Mouse (Mus musculus) embryonic facial prominence, embryonic 13.5 days (tissue): ENCODE measurements around the gene Duxf3. TPM values are rescaled to one million over a fixed set of nuclear protein-coding genes. Genes with fewer than 3 reads are reported as not detected.
"Not testable (repeated sequence)": the region's sequence is repeated elsewhere in the genome, so short reads cannot be mapped to it uniquely, and the experiment has no call there.

Experiments
- ATAC-seq: fragments of 200-750 bp; cut with Nextera tagmentation; 2 replicates; pipeline ENCODE4 v1.8.0; 2017; ENCODE audit warnings: low read depth; ENCODE audit not compliant: insufficient number of reproducible peaks, insufficient read depth, low FRiP score, low TSS enrichment
- H3K27ac ChIP-seq: fragments of 300-500 bp; sonication (generic); 2 replicates; pipeline ENCODE4 v1.5.1; 2015; ENCODE audit warnings: moderate library complexity, mild to moderate bottlenecking, inconsistent platforms
- H3K27me3 ChIP-seq: fragments of 300-500 bp; sonication (generic); 2 replicates; pipeline ENCODE4 v1.6.1; 2015; ENCODE audit warnings: mild to moderate bottlenecking, inconsistent platforms
- H3K36me3 ChIP-seq: fragments of 300-500 bp; sonication (generic); 2 replicates; pipeline ENCODE4 v1.6.1; 2015; ENCODE audit warnings: mild to moderate bottlenecking, inconsistent platforms
- H3K4me1 ChIP-seq: fragments of 300-500 bp; sonication (generic); 2 replicates; pipeline ENCODE4 v1.6.1; 2015; ENCODE audit warnings: inconsistent platforms
- H3K4me2 ChIP-seq: fragments of 300-500 bp; sonication (generic); 2 replicates; pipeline ENCODE4 v1.6.1; 2015; ENCODE audit warnings: moderate library complexity, mild to moderate bottlenecking, inconsistent platforms
- H3K4me3 ChIP-seq: fragments of 300-500 bp; sonication (generic); 2 replicates; pipeline ENCODE4 v1.5.1; 2015; ENCODE audit warnings: mild to moderate bottlenecking, inconsistent platforms
- H3K9ac ChIP-seq: fragments of 300-500 bp; sonication (generic); 2 replicates; pipeline ENCODE4 v1.6.1; 2015; ENCODE audit warnings: mild to moderate bottlenecking, inconsistent platforms
- H3K9me3 ChIP-seq: fragments of 300-500 bp; sonication (generic); 2 replicates; pipeline ENCODE4 v1.6.1; 2016; ENCODE audit warnings: inconsistent platforms
- WGBS: fragments of 180-500 bp; shearing (Covaris S2); methylation state at CpG from one replicate; pipeline ENCODE4 v1.1.7; 2015; ENCODE audit warnings: mixed read lengths; 5-methylcytosine and 5-hydroxymethylcytosine counted together
- polyA plus RNA-seq: library from polyadenylated mRNA; unstranded; fragments of >200 nt; fragmentation: Nextera tagmentation; extraction: Ambion mirVana; gene quantifications from 2 replicates; pipeline ENCODE4 v1.2.1, GENCODE M21; 2015

Gene Duxf3
- polyA plus RNA-seq, 1 experiment from 2014 or later = not detected

GRCm38 (mm10) chr10:58233054-58233739 lies 722 bp upstream of the Duxf3 start:
- WGBS = 77% methylated on average over 10 of the region's 10 CpGs
- peak; percentile 58 for ATAC-seq
- not testable (repeated sequence) for H3K9ac ChIP-seq, H3K4me3 ChIP-seq, H3K4me2 ChIP-seq, H3K36me3 ChIP-seq, H3K27me3 ChIP-seq, H3K27ac ChIP-seq, H3K4me1 ChIP-seq
- H3K9me3 ChIP-seq = peaks cover 18% of the 10 kb centered on the region

- not testable (repeated sequence) for H3K4me3 ChIP-seq, H3K9ac ChIP-seq, H3K27me3 ChIP-seq, H3K36me3 ChIP-seq, H3K27ac ChIP-seq, H3K4me1 ChIP-seq, H3K4me2 ChIP-seq
- 87% methylated on average over 35 of the region's 35 CpGs for WGBS
- peaks cover 18% of the 10 kb centered on the region for H3K9me3 ChIP-seq
- peak; percentile 83 for ATAC-seq
These were observed 465 bp downstream of the Duxf3 start for GRCm38 (mm10) chr10:58231779-58232640.

- peaks cover 18% of the 10 kb centered on the region for H3K9me3 ChIP-seq
- H3K27ac ChIP-seq, H3K4me3 ChIP-seq, H3K4me1 ChIP-seq, H3K4me2 ChIP-seq, H3K36me3 ChIP-seq, H3K27me3 ChIP-seq, H3K9ac ChIP-seq: not testable (repeated sequence)
- peak; percentile 63 for ATAC-seq
- WGBS = 84% methylated on average over 5 of the region's 7 CpGs
These were observed 1.4 kb downstream of the Duxf3 start for GRCm38 (mm10) chr10:58231088-58231487.

- not testable (repeated sequence) for H3K4me2 ChIP-seq, H3K9ac ChIP-seq, H3K27ac ChIP-seq, H3K4me1 ChIP-seq, H3K27me3 ChIP-seq, H3K36me3 ChIP-seq, H3K4me3 ChIP-seq, ATAC-seq
- peaks cover 18% of the 10 kb centered on the region for H3K9me3 ChIP-seq
- WGBS = 58% methylated on average over 3 of the region's 3 CpGs
These were observed 2.5 kb downstream of the Duxf3 start for GRCm38 (mm10) chr10:58230021-58230420.

DNA sequence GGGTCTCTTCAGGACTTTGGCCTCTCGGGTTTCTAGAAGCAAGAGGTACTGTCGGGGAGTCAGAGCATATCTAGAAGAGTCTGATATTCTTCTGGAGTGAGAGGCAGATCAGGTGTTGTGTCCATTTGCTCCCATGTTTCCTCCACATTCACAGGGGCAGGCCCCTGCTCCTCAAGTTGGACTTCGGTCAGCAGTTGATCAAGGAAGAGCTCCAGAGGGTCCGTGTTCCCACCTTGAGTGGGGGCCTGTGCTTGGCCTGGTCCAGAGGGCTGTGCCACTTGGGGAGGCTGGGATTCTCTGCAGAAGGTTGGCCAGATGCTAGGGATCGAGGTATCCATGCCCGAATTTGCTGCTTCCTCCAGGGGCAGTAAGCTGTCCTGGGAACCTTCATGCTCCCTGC lies 4.7 kb downstream of the Duxf3 start:
- H3K4me2 ChIP-seq, H3K27ac ChIP-seq, H3K27me3 ChIP-seq, H3K36me3 ChIP-seq, H3K4me3 ChIP-seq, H3K9ac ChIP-seq, H3K4me1 ChIP-seq, ATAC-seq: not testable (repeated sequence)
- whole genome bisulfite sequencing = 83% methylated on average over 3 of the region's 6 CpGs
- H3K9me3 ChIP-seq = peaks cover 18% of the 10 kb centered on the region

DNA sequence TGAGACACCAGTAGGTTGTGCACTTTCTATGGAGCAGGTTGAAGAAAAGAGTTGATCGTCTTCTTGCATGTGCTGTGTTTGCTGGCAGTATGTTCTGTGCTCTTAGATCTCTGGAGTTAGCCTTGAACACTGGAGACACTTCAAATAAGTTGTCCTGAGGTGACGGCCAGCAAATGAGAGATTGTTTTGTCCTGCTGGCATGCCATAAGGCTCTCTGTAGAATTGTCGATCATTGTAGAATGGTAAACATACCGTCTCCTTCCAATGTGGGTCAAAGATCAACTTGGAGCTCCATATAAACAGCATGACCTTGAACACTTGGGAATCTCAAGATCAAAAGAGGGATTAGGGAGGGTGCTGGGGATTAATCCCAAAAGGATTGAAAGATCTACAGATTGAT lies 6.1 kb downstream of the Duxf3 start:
- 74% methylated on average over 4 of the region's 4 CpGs for WGBS
- H3K4me3 ChIP-seq, H3K4me2 ChIP-seq, H3K27me3 ChIP-seq, H3K9me3 ChIP-seq, H3K4me1 ChIP-seq, H3K9ac ChIP-seq, ATAC-seq, H3K27ac ChIP-seq, H3K36me3 ChIP-seq: not testable (repeated sequence)

DNA sequence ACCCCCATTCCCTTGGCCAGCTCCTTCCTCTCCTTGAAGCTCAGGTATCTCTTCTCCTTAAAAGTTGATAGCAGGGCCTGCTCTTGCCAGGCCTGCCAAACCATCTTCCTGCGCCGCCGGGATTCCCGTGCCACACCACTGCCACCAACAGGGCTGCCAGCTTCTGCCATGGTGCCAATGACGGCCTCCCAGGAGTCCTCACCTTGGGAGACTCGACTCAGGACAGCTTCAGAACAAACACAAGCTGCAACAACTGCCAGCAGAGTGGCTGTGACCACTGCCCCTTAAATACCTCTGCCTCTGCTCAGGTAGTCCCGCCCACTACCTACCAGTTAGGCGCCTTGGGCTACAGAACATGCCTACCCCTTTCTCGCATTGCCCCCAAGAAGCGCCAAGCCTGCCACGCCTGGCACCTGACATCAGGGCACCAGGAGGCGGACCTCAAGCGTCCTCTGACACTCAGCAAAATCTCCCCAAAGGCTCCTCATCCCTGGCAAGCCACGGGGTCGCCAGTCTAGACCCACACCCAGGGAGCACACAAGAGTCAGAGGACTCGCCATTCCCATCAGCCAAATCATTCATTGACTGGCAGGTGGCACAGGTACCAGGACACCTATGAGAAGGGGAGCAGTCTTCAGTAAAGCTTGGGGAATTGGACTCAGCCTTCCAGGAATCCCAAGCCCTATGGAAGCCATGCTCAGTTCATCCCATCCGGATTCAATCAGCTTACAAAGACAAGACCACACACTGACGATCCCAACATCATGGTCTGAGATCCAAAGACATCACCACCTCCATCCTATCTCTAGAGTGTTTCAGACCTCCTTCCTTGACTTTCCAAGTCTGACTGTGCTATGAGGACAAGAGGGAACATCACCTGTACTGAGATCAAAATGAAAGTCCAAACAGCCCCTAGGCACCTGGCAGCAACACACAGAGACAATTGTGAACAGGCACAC lies 7.4 kb downstream of the Duxf3 start, which contains the start of gene AW822073:
Gene AW822073, minus strand, starts transcription at position 104 of the 959 bp plus-strand sequence.
- WGBS = 82% methylated on average over 18 of the region's 18 CpGs
- not testable (repeated sequence) for H3K9ac ChIP-seq, H3K4me2 ChIP-seq, H3K27me3 ChIP-seq, H3K9me3 ChIP-seq, H3K4me3 ChIP-seq, H3K27ac ChIP-seq, H3K4me1 ChIP-seq, ATAC-seq, H3K36me3 ChIP-seq

DNA sequence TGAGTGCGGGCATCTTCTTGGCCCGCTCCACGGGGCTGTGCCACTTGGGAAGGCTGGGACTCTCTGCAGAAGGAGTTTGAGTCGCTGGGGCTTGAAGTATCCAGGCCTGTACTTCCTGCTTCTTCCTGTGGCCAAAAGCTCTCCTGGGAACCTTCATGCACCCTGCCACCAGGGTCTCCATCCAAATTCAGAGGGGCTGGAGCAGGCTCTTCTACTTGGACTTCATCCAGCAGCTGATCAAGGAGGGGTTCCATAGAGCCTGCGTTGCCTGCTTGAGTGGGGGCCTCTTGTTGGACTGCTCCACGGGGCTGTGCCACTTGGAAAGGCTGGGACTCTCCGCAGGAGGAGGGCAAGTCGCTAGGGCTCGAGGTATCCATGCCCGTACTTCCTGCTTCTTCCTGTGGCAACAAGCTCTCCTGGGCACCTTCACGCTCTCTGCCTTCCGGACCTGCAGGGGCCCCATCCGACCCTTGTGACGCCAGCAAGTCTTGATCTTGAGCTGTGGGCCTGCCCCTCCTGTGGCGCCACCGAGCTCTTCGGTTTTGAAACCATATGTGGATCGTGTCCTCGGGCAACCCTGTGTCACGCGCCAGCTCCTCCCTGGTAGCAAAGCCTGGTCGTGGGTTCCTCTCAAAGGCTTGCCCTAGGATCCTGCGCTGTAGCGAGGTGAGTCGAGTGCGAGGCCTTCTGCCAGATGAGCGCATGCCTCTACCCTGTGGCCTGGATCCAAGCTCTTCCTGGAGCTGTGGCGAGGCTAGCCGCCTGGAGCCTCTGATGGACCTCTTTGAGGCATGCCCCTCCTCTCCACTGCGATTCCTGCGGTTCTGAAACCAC lies 8.3 kb downstream of the Duxf3 start:
- not testable (repeated sequence) for H3K27me3 ChIP-seq

GRCm38 (mm10) chr10:58223161-58223560 lies 9.3 kb downstream of the Duxf3 start:
- not testable (repeated sequence) for H3K9me3 ChIP-seq, H3K4me1 ChIP-seq, H3K4me2 ChIP-seq, H3K27ac ChIP-seq, H3K4me3 ChIP-seq, H3K9ac ChIP-seq, H3K27me3 ChIP-seq, ATAC-seq, H3K36me3 ChIP-seq
- WGBS = 85% methylated on average over 4 of the region's 6 CpGs

More for the DNA sequence above, 8.3 kb downstream of the Duxf3 start:
- not testable (repeated sequence) for H3K4me1 ChIP-seq, H3K4me2 ChIP-seq, H3K4me3 ChIP-seq, H3K9ac ChIP-seq, H3K27ac ChIP-seq, H3K9me3 ChIP-seq, H3K36me3 ChIP-seq, ATAC-seq
- 84% methylated on average over 31 of the region's 31 CpGs for WGBS

DNA sequence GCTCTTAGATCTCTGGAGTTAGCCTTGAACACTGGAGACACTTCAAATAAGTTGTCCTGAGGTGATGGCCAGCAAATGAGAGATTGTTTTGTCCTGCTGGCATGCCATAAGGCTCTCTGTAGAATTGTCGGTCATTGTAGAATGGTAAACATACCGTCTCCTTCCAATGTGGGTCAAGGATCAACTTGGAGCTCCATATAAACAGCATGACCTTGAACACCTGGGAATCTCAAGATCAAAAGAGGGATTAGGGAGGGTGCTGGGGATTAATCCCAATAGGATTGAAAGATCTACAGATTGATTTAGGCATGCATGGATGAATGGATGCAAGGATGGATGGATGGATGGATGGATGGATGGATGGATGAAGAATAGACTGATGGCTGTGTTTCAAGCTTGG lies 10.9 kb downstream of the Duxf3 start:
- 90% methylated on average over 2 of the region's 2 CpGs for WGBS
- not testable (repeated sequence) for H3K9me3 ChIP-seq, H3K27ac ChIP-seq, ATAC-seq, H3K27me3 ChIP-seq, H3K9ac ChIP-seq, H3K4me2 ChIP-seq, H3K4me1 ChIP-seq, H3K36me3 ChIP-seq, H3K4me3 ChIP-seq

DNA sequence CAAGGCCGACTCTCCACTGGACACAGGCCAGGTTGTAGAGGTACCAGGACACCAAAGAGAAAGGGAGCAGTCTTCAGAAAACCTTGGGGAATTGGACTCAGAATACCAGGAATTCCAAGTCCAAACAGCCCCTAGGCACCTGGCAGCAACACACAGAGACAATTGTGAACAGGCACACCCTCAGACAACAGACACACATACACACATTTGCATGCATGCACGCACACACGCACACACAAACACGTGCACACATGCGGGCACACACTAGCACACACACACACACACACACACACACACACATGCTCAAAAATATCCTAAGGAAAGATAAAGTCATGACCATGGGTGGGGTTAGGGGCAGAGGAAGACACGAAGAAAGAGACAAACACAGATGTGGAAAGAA lies 11.7 kb downstream of the Duxf3 start:
- H3K36me3 ChIP-seq = no peaks in the 10 kb centered on the region
- WGBS = 81% methylated on average over 6 of the region's 6 CpGs

More for the DNA sequence above, 11.7 kb downstream of the Duxf3 start:
- H3K27me3 ChIP-seq = no peaks in the 10 kb centered on the region
- peaks cover 3% of the 10 kb centered on the region; the same call in 1 of the 2 replicates for H3K9me3 ChIP-seq
- no peak for ATAC-seq
- no peak overlapping the region for H3K27ac ChIP-seq
- no peaks in the 10 kb centered on the region for H3K4me1 ChIP-seq
- no peak overlapping the region for H3K9ac ChIP-seq
- no peak overlapping the region for H3K4me2 ChIP-seq
- no peak overlapping the region for H3K4me3 ChIP-seq
